Mouse (Mus musculus): Measurements from ENCODE around the gene Adh7. TPM values are rescaled to one million over a fixed set of nuclear protein-coding genes. Genes with fewer than 3 reads are reported as not detected.

Adh7 gene
- total and polyA plus RNA-seq, 2 experiments from 2014 or later, result 1.0 to 1.6 TPM

GRCm38 (mm10) chr3:138224363-138224954 is 6.9 kb downstream of the Adh7 start:
- Histone ChIP-seq H3K27ac (ENCODE audit: low read depth, low read length) (no peak overlapping the region), H3K9me3 (ENCODE audit: low read length) (no peaks in the 10 kb centered on the region), H3K4me3 (ENCODE audit: low read depth, low read length) (no peak overlapping the region), H3K9ac (no peak overlapping the region), H3K27me3 (ENCODE audit: insufficient read depth, low read length) (no peaks in the 10 kb centered on the region), H3K36me3 (ENCODE audit: insufficient read depth) (no peaks in the 10 kb centered on the region), H3K4me1 (ENCODE audit: insufficient read depth) (no peaks in the 10 kb centered on the region), H3K4me2 (ENCODE audit: low read depth) (no peak overlapping the region)
- no peak for DNase-seq
- 87% methylated on average over 13 of the region's 13 CpGs for WGBS
- no peak for TF ChIP-seq CTCF (IDR thresholded peaks at IDR 0.05; ENCODE audit: low read depth)
- no peak; the same call in 1 of the 2 replicates for ATAC-seq

GRCm38 (mm10) chr3:138225331-138225730 is 7.8 kb downstream of the Adh7 start:
- H3K27ac ChIP-seq (ENCODE audit: low read depth, low read length), result no peak overlapping the region
- no peaks in the 10 kb centered on the region for H3K9me3 ChIP-seq (ENCODE audit: low read length)
- H3K27me3 ChIP-seq (ENCODE audit: insufficient read depth, low read length), result no peaks in the 10 kb centered on the region
- DNase-seq, result no peak
- ATAC-seq, result no peak
- no peak overlapping the region for H3K4me2 ChIP-seq (ENCODE audit: low read depth)
- no peak for TF ChIP-seq CTCF (IDR thresholded peaks at IDR 0.05; ENCODE audit: low read depth)
- H3K9ac ChIP-seq, result no peak overlapping the region
- no peaks in the 10 kb centered on the region for H3K36me3 ChIP-seq (ENCODE audit: insufficient read depth)
- no peak overlapping the region for H3K4me3 ChIP-seq (ENCODE audit: low read depth, low read length)
- WGBS, result 68% methylated on average over 7 of the region's 7 CpGs
- H3K4me1 ChIP-seq (ENCODE audit: insufficient read depth), result no peaks in the 10 kb centered on the region

- H3K27me3 ChIP-seq (ENCODE audit: insufficient read depth, low read length), result no peaks in the 10 kb centered on the region
- H3K27ac ChIP-seq (ENCODE audit: low read depth, low read length), result no peak overlapping the region
- WGBS, result 49% methylated on average over 7 of the region's 7 CpGs
- no peaks in the 10 kb centered on the region for H3K36me3 ChIP-seq (ENCODE audit: insufficient read depth)
- no peaks in the 10 kb centered on the region for H3K4me1 ChIP-seq (ENCODE audit: insufficient read depth)
- H3K4me3 ChIP-seq (ENCODE audit: low read depth, low read length), result no peak overlapping the region
- no peak for TF ChIP-seq CTCF (IDR thresholded peaks at IDR 0.05; ENCODE audit: low read depth)
- H3K9ac ChIP-seq, result no peak overlapping the region
- ATAC-seq (no peak), DNase-seq (no peak)
- H3K9me3 ChIP-seq (ENCODE audit: low read length), result no peaks in the 10 kb centered on the region
- H3K4me2 ChIP-seq (ENCODE audit: low read depth), result no peak overlapping the region
These were observed 8.3 kb downstream of the Adh7 start for GRCm38 (mm10) chr3:138225853-138226252.

- no peaks in the 10 kb centered on the region for H3K27me3 ChIP-seq (ENCODE audit: insufficient read depth, low read length)
- no peaks in the 10 kb centered on the region for H3K36me3 ChIP-seq (ENCODE audit: insufficient read depth)
- no peak overlapping the region for H3K4me3 ChIP-seq (ENCODE audit: low read depth, low read length)
- no peak overlapping the region for H3K9ac ChIP-seq
- no peak for ATAC-seq
- TF ChIP-seq CTCF (IDR thresholded peaks at IDR 0.05; ENCODE audit: low read depth), result no peak
- DNase-seq, result no peak
- H3K9me3 ChIP-seq (ENCODE audit: low read length), result no peaks in the 10 kb centered on the region
- H3K4me1 ChIP-seq (ENCODE audit: insufficient read depth), result no peaks in the 10 kb centered on the region
- no peak overlapping the region for H3K27ac ChIP-seq (ENCODE audit: low read depth, low read length)
- H3K4me2 ChIP-seq (ENCODE audit: low read depth), result no peak overlapping the region
- 97% methylated on average over 6 of the region's 6 CpGs for WGBS
These were observed 8.9 kb downstream of the Adh7 start for GRCm38 (mm10) chr3:138226476-138226875.

- H3K9ac ChIP-seq, result no peak overlapping the region
- no peak for ATAC-seq
- no peak overlapping the region for H3K4me3 ChIP-seq (ENCODE audit: low read depth, low read length)
- H3K27ac ChIP-seq (ENCODE audit: low read depth, low read length), result no peak overlapping the region
- WGBS, result 91% methylated on average over 2 of the region's 2 CpGs
- H3K27me3 ChIP-seq (ENCODE audit: insufficient read depth, low read length), result no peaks in the 10 kb centered on the region
- no peak for DNase-seq
- no peaks in the 10 kb centered on the region for H3K9me3 ChIP-seq (ENCODE audit: low read length)
- H3K4me1 ChIP-seq (ENCODE audit: insufficient read depth), result no peaks in the 10 kb centered on the region
- no peak overlapping the region for H3K4me2 ChIP-seq (ENCODE audit: low read depth)
- TF ChIP-seq CTCF (IDR thresholded peaks at IDR 0.05; ENCODE audit: low read depth), result no peak
- no peaks in the 10 kb centered on the region for H3K36me3 ChIP-seq (ENCODE audit: insufficient read depth)
These were observed 9.5 kb downstream of the Adh7 start for GRCm38 (mm10) chr3:138227082-138227481.

- Histone ChIP-seq H3K4me2 (ENCODE audit: low read depth) (no peak overlapping the region), H3K4me1 (ENCODE audit: insufficient read depth) (no peaks in the 10 kb centered on the region), H3K9ac (no peak overlapping the region), H3K4me3 (ENCODE audit: low read depth, low read length) (no peak overlapping the region), H3K36me3 (ENCODE audit: insufficient read depth) (no peaks in the 10 kb centered on the region), H3K27me3 (ENCODE audit: insufficient read depth, low read length) (no peaks in the 10 kb centered on the region), H3K27ac (ENCODE audit: low read depth, low read length) (no peak overlapping the region), H3K9me3 (ENCODE audit: low read length) (no peaks in the 10 kb centered on the region)
- no peak for DNase-seq
- 97% methylated on average over 8 of the region's 8 CpGs for whole genome bisulfite sequencing
- no peak for ATAC-seq
- TF ChIP-seq CTCF (IDR thresholded peaks at IDR 0.05; ENCODE audit: low read depth), result no peak
These were observed 10.2 kb downstream of the Adh7 start for GRCm38 (mm10) chr3:138227782-138228181.

- Histone ChIP-seq H3K36me3 (ENCODE audit: insufficient read depth) (no peaks in the 10 kb centered on the region), H3K9ac (no peak overlapping the region), H3K27ac (ENCODE audit: low read depth, low read length) (no peak overlapping the region), H3K9me3 (ENCODE audit: low read length) (no peaks in the 10 kb centered on the region), H3K4me3 (ENCODE audit: low read depth, low read length) (no peak overlapping the region), H3K4me2 (ENCODE audit: low read depth) (no peak overlapping the region), H3K4me1 (ENCODE audit: insufficient read depth) (no peaks in the 10 kb centered on the region), H3K27me3 (ENCODE audit: insufficient read depth, low read length) (no peaks in the 10 kb centered on the region)
- no peak for DNase-seq
- ATAC-seq, result no peak
- 93% methylated on average over 1 of the region's 1 CpGs for WGBS
- TF ChIP-seq CTCF (IDR thresholded peaks at IDR 0.05; ENCODE audit: low read depth), result no peak
These were observed 11.9 kb downstream of the Adh7 start for GRCm38 (mm10) chr3:138229448-138229847.

All from forebrain, postnatal 0 days (tissue).